Mouse (Mus musculus) midbrain, embryonic 15.5 days (tissue): ENCODE measurements around the gene Katna1. TPM values are rescaled to one million over a fixed set of nuclear protein-coding genes. Genes with fewer than 3 reads are reported as not detected.

ENCODE experiments used
- ATAC-seq: fragments of 200-750 bp; cut with Nextera tagmentation; replicated peaks from 2 replicates; pipeline ENCODE4 v1.8.0; 2017; ENCODE audit warnings: moderate TSS enrichment
- H3K27ac ChIP-seq: fragments of 300-500 bp; sonication (generic); 2 replicates; pipeline ENCODE4 v1.5.1; 2015; ENCODE audit warnings: mild to moderate bottlenecking, inconsistent platforms
- H3K27me3 ChIP-seq: fragments of 300-500 bp; sonication (generic); replicated peaks from 2 replicates; pipeline ENCODE4 v1.6.1; 2015; ENCODE audit warnings: inconsistent platforms
- H3K36me3 ChIP-seq: fragments of 300-500 bp; sonication (generic); replicated peaks from 2 replicates; pipeline ENCODE4 v1.6.1; 2015; ENCODE audit warnings: inconsistent platforms
- H3K4me1 ChIP-seq: fragments of 300-500 bp; sonication (generic); 2 replicates; pipeline ENCODE4 v1.6.1; 2015; ENCODE audit warnings: inconsistent platforms
- H3K4me2 ChIP-seq: fragments of 300-500 bp; sonication (generic); 2 replicates; pipeline ENCODE4 v1.6.1; 2015; ENCODE audit warnings: inconsistent platforms, mild to moderate bottlenecking, moderate library complexity
- H3K4me3 ChIP-seq: fragments of 300-500 bp; sonication (generic); 2 replicates; pipeline ENCODE4 v1.5.1; 2015; ENCODE audit warnings: mild to moderate bottlenecking, inconsistent platforms
- H3K9ac ChIP-seq: fragments of 300-500 bp; sonication (generic); 2 replicates; pipeline ENCODE4 v1.6.1; 2015; ENCODE audit warnings: mild to moderate bottlenecking, inconsistent platforms
- H3K9me3 ChIP-seq: fragments of 300-500 bp; sonication (generic); 2 replicates; pipeline ENCODE4 v1.6.1; 2016; ENCODE audit warnings: inconsistent platforms
- WGBS: fragments of 180-500 bp; shearing (Covaris S2); methylation state at CpG from one replicate; pipeline ENCODE4 v1.1.7; 2015; ENCODE audit warnings: mixed read lengths; 5-methylcytosine and 5-hydroxymethylcytosine counted together
- polyA plus RNA-seq: library from polyadenylated mRNA; unstranded; fragments of >200 nt; fragmentation: Nextera tagmentation; extraction: Ambion mirVana; gene quantifications from 2 replicates; pipeline ENCODE4 v1.2.1, GENCODE M21; 2015

Katna1 gene
- polyA plus RNA-seq, result 29.7 TPM in 2 replicates

- under 1% methylated on average over 49 of the region's 49 CpGs for WGBS
- Histone ChIP-seq H3K4me3 (peak within 1 kb of the TSS; percentile 94), H3K27me3 (no peaks in the 10 kb centered on the region)
These were observed at the start of gene Katna1 for GRCm38 (mm10) chr10:7725751-7726500. Katna1 (plus strand) TSS chr10:7726000.

GRCm38 (mm10) chr10:7680731-7681301, 45.0 kb upstream of the Katna1 start, which contains the start of the genes Pcmt1 and Lats1:
Pcmt1 (minus strand) TSS chr10:7681136.
Lats1 (plus strand) TSS chr10:7681214.
- Histone ChIP-seq H3K9ac (peak within 1 kb of the TSS; percentile 96), H3K4me1 (peaks cover 52% of the 10 kb centered on the region), H3K9me3 (no peaks in the 10 kb centered on the region), H3K4me3 (peak within 1 kb of the TSS; percentile 94), H3K27me3 (no peaks in the 10 kb centered on the region), H3K27ac (peak within 1 kb of the TSS; percentile 97), H3K36me3 (peaks cover 17% of the 10 kb centered on the region), H3K4me2 (peak within 1 kb of the TSS; percentile 74)
- ATAC-seq, result peak; percentile 92
- WGBS, result under 1% methylated on average over 64 of the region's 65 CpGs

More at GRCm38 (mm10) chr10:7725751-7726500, at the start of gene Katna1:
- Histone ChIP-seq H3K27ac (peak within 1 kb of the TSS; percentile 80), H3K36me3 (no peaks in the 10 kb centered on the region), H3K4me1 (peaks cover 24% of the 10 kb centered on the region), H3K9me3 (no peaks in the 10 kb centered on the region), H3K9ac (peak within 1 kb of the TSS; percentile 73), H3K4me2 (peak within 1 kb of the TSS; percentile 60)
- peak; percentile 99 for ATAC-seq

GRCm38 (mm10) chr10:7681343-7682025, 44.3 kb upstream of the Katna1 start:
- peaks cover 52% of the 10 kb centered on the region for H3K4me1 ChIP-seq
- no peaks in the 10 kb centered on the region for H3K9me3 ChIP-seq
- no peaks in the 10 kb centered on the region for H3K27me3 ChIP-seq
- peaks cover 12% of the 10 kb centered on the region for H3K36me3 ChIP-seq
- H3K9ac ChIP-seq, result peak overlapping the region; percentile 96
- ATAC-seq, result peak; percentile 81
- peak overlapping the region; percentile 74 for H3K4me2 ChIP-seq
- WGBS, result 0% methylated on average over 51 of the region's 64 CpGs
- H3K4me3 ChIP-seq, result peak overlapping the region; percentile 94
- peak overlapping the region; percentile 97 for H3K27ac ChIP-seq

- no peaks in the 10 kb centered on the region for H3K27me3 ChIP-seq
- no peak for ATAC-seq
- 0 out of 2 replicates have a peak overlapping the region, but pooled peaks have one; percentile 97 for H3K27ac ChIP-seq
- H3K4me2 ChIP-seq, result peak overlapping the region; percentile 74
- 62% methylated on average over 3 of the region's 3 CpGs for WGBS
- peak overlapping the region; percentile 96; the same call in 1 of the 2 replicates for H3K9ac ChIP-seq
- H3K9me3 ChIP-seq, result no peaks in the 10 kb centered on the region
- H3K4me3 ChIP-seq, result peak overlapping the region; percentile 94
- H3K4me1 ChIP-seq, result peaks cover 52% of the 10 kb centered on the region
- H3K36me3 ChIP-seq, result peaks cover 4% of the 10 kb centered on the region; the same call in 1 of the 2 replicates
These were observed 43.6 kb upstream of the Katna1 start for GRCm38 (mm10) chr10:7682249-7682648.

- 94% methylated on average over 6 of the region's 6 CpGs for WGBS
- ATAC-seq, result no peak
- no peaks in the 10 kb centered on the region for H3K27me3 ChIP-seq
- no peak overlapping the region for H3K4me2 ChIP-seq
- H3K9me3 ChIP-seq, result no peaks in the 10 kb centered on the region
- no peak overlapping the region for H3K27ac ChIP-seq
- H3K36me3 ChIP-seq, result no peaks in the 10 kb centered on the region; the same call in 1 of the 2 replicates
- no peak overlapping the region for H3K4me3 ChIP-seq
- no peak overlapping the region for H3K9ac ChIP-seq
- peaks cover 26% of the 10 kb centered on the region for H3K4me1 ChIP-seq
These were observed 38.9 kb upstream of the Katna1 start for GRCm38 (mm10) chr10:7686902-7687301.

GRCm38 (mm10) chr10:7695286-7695685, 30.5 kb upstream of the Katna1 start:
- Histone ChIP-seq H3K36me3 (peaks cover 42% of the 10 kb centered on the region), H3K27ac (no peak overlapping the region), H3K4me1 (no peaks in the 10 kb centered on the region), H3K4me3 (no peak overlapping the region), H3K4me2 (no peak overlapping the region), H3K27me3 (no peaks in the 10 kb centered on the region), H3K9ac (no peak overlapping the region), H3K9me3 (no peaks in the 10 kb centered on the region)
- no peak for ATAC-seq

- WGBS, result 86% methylated on average over 3 of the region's 3 CpGs
- peaks cover 55% of the 10 kb centered on the region for H3K36me3 ChIP-seq
These were observed 25.7 kb upstream of the Katna1 start for GRCm38 (mm10) chr10:7700120-7700519.

GRCm38 (mm10) chr10:7702586-7702985, 23.2 kb upstream of the Katna1 start:
- no peak for ATAC-seq
- Histone ChIP-seq H3K9ac (no peak overlapping the region), H3K9me3 (no peaks in the 10 kb centered on the region), H3K27me3 (no peaks in the 10 kb centered on the region), H3K27ac (no peak overlapping the region), H3K4me1 (no peaks in the 10 kb centered on the region), H3K4me3 (no peak overlapping the region), H3K36me3 (peaks cover 54% of the 10 kb centered on the region), H3K4me2 (no peak overlapping the region)
- WGBS, result 97% methylated on average over 6 of the region's 6 CpGs

More at GRCm38 (mm10) chr10:7700120-7700519, 25.7 kb upstream of the Katna1 start:
- Histone ChIP-seq H3K9me3 (no peaks in the 10 kb centered on the region), H3K4me1 (no peaks in the 10 kb centered on the region), H3K27ac (no peak overlapping the region), H3K27me3 (no peaks in the 10 kb centered on the region), H3K4me2 (no peak overlapping the region), H3K4me3 (no peak overlapping the region), H3K9ac (no peak overlapping the region)
- ATAC-seq, result no peak

GRCm38 (mm10) chr10:7710121-7710520, 15.7 kb upstream of the Katna1 start:
- no peak for ATAC-seq
- WGBS, result 95% methylated on average over 5 of the region's 5 CpGs
- H3K4me3 ChIP-seq, result no peak overlapping the region
- H3K9me3 ChIP-seq, result no peaks in the 10 kb centered on the region
- H3K4me1 ChIP-seq, result no peaks in the 10 kb centered on the region
- H3K36me3 ChIP-seq, result peaks cover 35% of the 10 kb centered on the region; the same call in 1 of the 2 replicates
- H3K9ac ChIP-seq, result no peak overlapping the region
- H3K4me2 ChIP-seq, result no peak overlapping the region
- H3K27ac ChIP-seq, result no peak overlapping the region
- H3K27me3 ChIP-seq, result no peaks in the 10 kb centered on the region

- Histone ChIP-seq H3K9ac (no peak overlapping the region), H3K9me3 (no peaks in the 10 kb centered on the region)
These were observed 13.3 kb upstream of the Katna1 start for GRCm38 (mm10) chr10:7712506-7712905.

GRCm38 (mm10) chr10:7715056-7715455, 10.7 kb upstream of the Katna1 start:
- no peak for ATAC-seq
- H3K4me2 ChIP-seq, result no peak overlapping the region
- peaks cover 22% of the 10 kb centered on the region; the same call in 1 of the 2 replicates for H3K36me3 ChIP-seq
- no peaks in the 10 kb centered on the region for H3K9me3 ChIP-seq
- H3K4me3 ChIP-seq, result no peak overlapping the region
- WGBS, result 78% methylated on average over 7 of the region's 7 CpGs
- no peaks in the 10 kb centered on the region for H3K4me1 ChIP-seq
- no peak overlapping the region for H3K27ac ChIP-seq
- no peaks in the 10 kb centered on the region for H3K27me3 ChIP-seq
- H3K9ac ChIP-seq, result no peak overlapping the region

More at GRCm38 (mm10) chr10:7712506-7712905, 13.3 kb upstream of the Katna1 start:
- Histone ChIP-seq H3K4me1 (no peaks in the 10 kb centered on the region), H3K27ac (no peak overlapping the region), H3K36me3 (peaks cover 29% of the 10 kb centered on the region; the same call in 1 of the 2 replicates), H3K27me3 (no peaks in the 10 kb centered on the region), H3K4me3 (no peak overlapping the region), H3K4me2 (no peak overlapping the region)
- no peak for ATAC-seq
- WGBS, result 94% methylated on average over 13 of the region's 13 CpGs

GRCm38 (mm10) chr10:7726501-7726812, 657 bp downstream of the Katna1 start:
- H3K36me3 ChIP-seq, result no peaks in the 10 kb centered on the region
- no peaks in the 10 kb centered on the region for H3K27me3 ChIP-seq
- no peak for ATAC-seq
- peaks cover 27% of the 10 kb centered on the region for H3K4me1 ChIP-seq
- WGBS, result under 1% methylated on average over 8 of the region's 8 CpGs
- H3K4me2 ChIP-seq, result peak overlapping the region; percentile 60
- H3K9me3 ChIP-seq, result no peaks in the 10 kb centered on the region
- peak overlapping the region; percentile 80 for H3K27ac ChIP-seq
- H3K9ac ChIP-seq, result peak overlapping the region; percentile 73
- peak overlapping the region; percentile 94 for H3K4me3 ChIP-seq
